Mouse (Mus musculus): ENCODE data around the gene Prkcd.

GRCm38 (mm10) chr14:30670161-30670560 lies 44.2 kb upstream of the Prkcd start:
- TF ChIP-seq CTCF (IDR thresholded peaks at IDR 0.05; ENCODE audit: control insufficient read depth, insufficient read depth, insufficient read length) (no peak), MAX (IDR thresholded peaks at IDR 0.05) (no peak), CEBPB (IDR thresholded peaks at IDR 0.05; ENCODE audit: low read depth) (no peak)
